Mouse (Mus musculus) G1E-ER4 (cell line): ENCODE measurements around the gene Rhbdd2. TPM values are rescaled to one million over a fixed set of nuclear protein-coding genes. Genes with fewer than 3 reads are reported as not detected.

ENCODE experiments used
- GATA1 ChIP-seq: IDR thresholded peaks from one replicate; pipeline ENCODE4 v1.8.0; 2012; ENCODE audit warnings: low read length, inconsistent platforms
- polyA plus RNA-seq: library from polyadenylated mRNA; stranded (reverse); fragments of >175 nt; gene quantifications from 2 replicates; pipeline ENCODE4 v1.2.3, GENCODE M21; 2012

Rhbdd2 gene
- polyA plus RNA-seq, result 45.0 and 47.2 TPM in 2 replicates

- no peak for TF ChIP-seq GATA1
Measured at GRCm38 (mm10) chr5:135632117-135632796, at the start of gene Rhbdd2. Gene Rhbdd2 (plus strand): TSS chr5:135632618.

GRCm38 (mm10) chr5:135585691-135586090 lies 46.7 kb upstream of the Rhbdd2 start:
- TF ChIP-seq GATA1, result no peak

- TF ChIP-seq GATA1, result no peak
Measured at GRCm38 (mm10) chr5:135587764-135588163, 44.7 kb upstream of the Rhbdd2 start.

- no peak for TF ChIP-seq GATA1
Measured at GRCm38 (mm10) chr5:135589996-135590784, 42.2 kb upstream of the Rhbdd2 start.

GRCm38 (mm10) chr5:135607581-135607980 lies 24.8 kb upstream of the Rhbdd2 start:
- TF ChIP-seq GATA1, result no peak

GRCm38 (mm10) chr5:135609794-135610193 lies 22.6 kb upstream of the Rhbdd2 start:
- no peak for TF ChIP-seq GATA1

GRCm38 (mm10) chr5:135620526-135620925 lies 11.9 kb upstream of the Rhbdd2 start:
- no peak for TF ChIP-seq GATA1

GRCm38 (mm10) chr5:135621725-135622124 lies 10.7 kb upstream of the Rhbdd2 start:
- TF ChIP-seq GATA1, result no peak

- no peak for TF ChIP-seq GATA1
Measured at GRCm38 (mm10) chr5:135623006-135623563, 9.3 kb upstream of the Rhbdd2 start.

- TF ChIP-seq GATA1, result no peak
Measured at GRCm38 (mm10) chr5:135628916-135629315, 3.5 kb upstream of the Rhbdd2 start.

GRCm38 (mm10) chr5:135629401-135629800 lies 3.0 kb upstream of the Rhbdd2 start:
- no peak for TF ChIP-seq GATA1

GRCm38 (mm10) chr5:135630598-135630997 lies 1.8 kb upstream of the Rhbdd2 start:
- no peak for TF ChIP-seq GATA1

- TF ChIP-seq GATA1, result no peak
Measured at GRCm38 (mm10) chr5:135632797-135633144, 353 bp downstream of the Rhbdd2 start.

GRCm38 (mm10) chr5:135639760-135640458 lies 7.5 kb downstream of the Rhbdd2 start:
- TF ChIP-seq GATA1, result no peak

- no peak for TF ChIP-seq GATA1
Measured at GRCm38 (mm10) chr5:135640459-135640789, 8.0 kb downstream of the Rhbdd2 start.

- TF ChIP-seq GATA1, result no peak
Measured at GRCm38 (mm10) chr5:135641028-135641427, 8.6 kb downstream of the Rhbdd2 start.
